Mouse (Mus musculus) liver, embryonic 14.5 days (tissue): ENCODE measurements around the gene Plppr1. TPM values are rescaled to one million over a fixed set of nuclear protein-coding genes. Genes with fewer than 3 reads are reported as not detected.

Experiments
- ATAC-seq: fragments of 200-750 bp; cut with Nextera tagmentation; 2 replicates; pipeline ENCODE4 v1.8.0; 2017; ENCODE audit warnings: moderate number of reproducible peaks, mild to moderate bottlenecking, moderate library complexity; ENCODE audit not compliant: insufficient read depth
- DNase-seq, 3 experiments: peaks; one replicate each; pipeline ENCODE4 v3.0.0-alpha.2; 2012 to 2013; ENCODE audit warnings: low read depth in 3 of 3, low spot score in 3 of 3
- H3K27ac ChIP-seq: fragments of 300-500 bp; sonication (generic); 2 replicates; pipeline ENCODE4 v1.5.1; 2014; ENCODE audit warnings: moderate library complexity, mild to moderate bottlenecking, control low read depth, inconsistent platforms
- H3K27me3 ChIP-seq: fragments of 300-500 bp; sonication (generic); 2 replicates; pipeline ENCODE4 v1.6.1; 2014; ENCODE audit warnings: mild to moderate bottlenecking, low read length, moderate library complexity; ENCODE audit not compliant: control insufficient read depth, insufficient read depth
- H3K36me3 ChIP-seq: fragments of 300-500 bp; sonication (generic); replicated peaks from 2 replicates; pipeline ENCODE4 v1.6.1; 2014; ENCODE audit warnings: low read depth; ENCODE audit not compliant: control insufficient read depth, insufficient read depth
- H3K4me1 ChIP-seq, 2 experiments: fragments of 200-500 bp in 1 of 2; fragments of 300-500 bp in 1 of 2; sonication (generic) in 1 of 2; replicated peaks; 2 replicates each; pipeline ENCODE4 v1.6.1; 2012 to 2014; ENCODE audit warnings: antibody characterized with exemption in 1 of 2, inconsistent platforms in 1 of 2, low read length in 1 of 2; ENCODE audit not compliant: control insufficient read depth in 2 of 2, insufficient read depth in 2 of 2
- H3K4me2 ChIP-seq: fragments of 300-500 bp; sonication (generic); 2 replicates; pipeline ENCODE4 v1.6.1; 2014; ENCODE audit warnings: low read depth, mild to moderate bottlenecking, control low read depth, moderate library complexity
- H3K4me3 ChIP-seq, 2 experiments: fragments of 200-500 bp in 1 of 2; fragments of 300-500 bp in 1 of 2; sonication (generic) in 1 of 2; 2 replicates each; pipeline ENCODE4 v1.5.1; 2012 to 2014; ENCODE audit warnings: low read depth in 2 of 2, low read length in 2 of 2, mild to moderate bottlenecking in 2 of 2, control low read depth in 1 of 2, inconsistent platforms in 1 of 2, moderate library complexity in 1 of 2; ENCODE audit not compliant: insufficient read depth in 1 of 2
- H3K9ac ChIP-seq: fragments of 300-500 bp; sonication (generic); replicated peaks from 2 replicates; pipeline ENCODE4 v1.6.1; 2014; ENCODE audit warnings: mild to moderate bottlenecking, control low read depth, moderate library complexity
- H3K9me3 ChIP-seq: fragments of 300-500 bp; sonication (generic); 2 replicates; pipeline ENCODE4 v1.6.1; 2016; ENCODE audit warnings: low read length, mixed read lengths; ENCODE audit not compliant: control insufficient read depth
- CTCF ChIP-seq: IDR thresholded peaks from 2 replicates; pipeline ENCODE4 v1.5.1; 2016; ENCODE audit warnings: antibody characterized with exemption, low read depth, control low read depth
- EP300 ChIP-seq: IDR thresholded peaks from 2 replicates; pipeline ENCODE4 v1.6.1; 2016; ENCODE audit warnings: antibody characterized with exemption, low read depth
- WGBS: fragments of 180-500 bp; shearing (Covaris S2); extraction: QIAGEN DNeasy Blood & Tissue Kit; methylation state at CpG from one replicate; pipeline ENCODE4 v1.1.7; 2014; ENCODE audit not compliant: insufficient replicate concordance; 5-methylcytosine and 5-hydroxymethylcytosine counted together
- polyA plus RNA-seq, 2 experiments: library from polyadenylated mRNA; depleted of rRNA in 1 of 2; stranded (reverse) in 1 of 2; unstranded in 1 of 2; fragments of >200 nt; fragmentation: Nextera tagmentation in 1 of 2; extraction: Ambion mirVana in 1 of 2; gene quantifications; 2 replicates each; pipeline versions ENCODE4 v1.2.1 to v1.2.3; 2012 to 2014

Plppr1 gene
- polyA plus RNA-seq, 2 experiments: 0.11 to 0.34 TPM

- Histone ChIP-seq H3K9ac (no peak overlapping the region), H3K4me1 (no peaks in the 10 kb centered on the region), H3K36me3 (no peaks in the 10 kb centered on the region), H3K4me3 (no peak overlapping the region), H3K9me3 (no peaks in the 10 kb centered on the region), H3K27ac (no peak overlapping the region), H3K27me3 (no peaks in the 10 kb centered on the region), H3K4me2 (no peak overlapping the region)
- DNase-seq (no peak), ATAC-seq (no peak)
- WGBS: 63% methylated on average over 1 of the region's 1 CpGs
- TF ChIP-seq CTCF: no peak
- TF ChIP-seq EP300: no peak
These were observed 8.4 kb upstream of the Plppr1 start for GRCm38 (mm10) chr4:49050628-49051027.

GRCm38 (mm10) chr4:49057916-49058315, 1.2 kb upstream of the Plppr1 start:
- Histone ChIP-seq H3K4me1 (no peaks in the 10 kb centered on the region), H3K27ac (no peak overlapping the region), H3K9ac (no peak overlapping the region), H3K9me3 (no peaks in the 10 kb centered on the region), H3K4me3 (no peak overlapping the region), H3K4me2 (no peak overlapping the region), H3K27me3 (peaks cover 9% of the 10 kb centered on the region), H3K36me3 (no peaks in the 10 kb centered on the region)
- ATAC-seq (no peak), DNase-seq (no peak)
- TF ChIP-seq CTCF (no peak), EP300 (no peak)
- WGBS: 22% methylated on average over 2 of the region's 2 CpGs

- Histone ChIP-seq H3K4me1 (no peaks in the 10 kb centered on the region), H3K9ac (no peak overlapping the region), H3K9me3 (no peaks in the 10 kb centered on the region), H3K4me2 (peak overlapping the region; percentile 62), H3K27me3 (peaks cover 9% of the 10 kb centered on the region), H3K4me3 (no peak overlapping the region), H3K27ac (no peak overlapping the region), H3K36me3 (no peaks in the 10 kb centered on the region)
- DNase-seq (no peak), ATAC-seq (no peak)
- TF ChIP-seq CTCF (no peak), EP300 (no peak)
- WGBS: 5% methylated on average over 7 of the region's 7 CpGs
These were observed 516 bp upstream of the Plppr1 start for GRCm38 (mm10) chr4:49058557-49058956.

DNA sequence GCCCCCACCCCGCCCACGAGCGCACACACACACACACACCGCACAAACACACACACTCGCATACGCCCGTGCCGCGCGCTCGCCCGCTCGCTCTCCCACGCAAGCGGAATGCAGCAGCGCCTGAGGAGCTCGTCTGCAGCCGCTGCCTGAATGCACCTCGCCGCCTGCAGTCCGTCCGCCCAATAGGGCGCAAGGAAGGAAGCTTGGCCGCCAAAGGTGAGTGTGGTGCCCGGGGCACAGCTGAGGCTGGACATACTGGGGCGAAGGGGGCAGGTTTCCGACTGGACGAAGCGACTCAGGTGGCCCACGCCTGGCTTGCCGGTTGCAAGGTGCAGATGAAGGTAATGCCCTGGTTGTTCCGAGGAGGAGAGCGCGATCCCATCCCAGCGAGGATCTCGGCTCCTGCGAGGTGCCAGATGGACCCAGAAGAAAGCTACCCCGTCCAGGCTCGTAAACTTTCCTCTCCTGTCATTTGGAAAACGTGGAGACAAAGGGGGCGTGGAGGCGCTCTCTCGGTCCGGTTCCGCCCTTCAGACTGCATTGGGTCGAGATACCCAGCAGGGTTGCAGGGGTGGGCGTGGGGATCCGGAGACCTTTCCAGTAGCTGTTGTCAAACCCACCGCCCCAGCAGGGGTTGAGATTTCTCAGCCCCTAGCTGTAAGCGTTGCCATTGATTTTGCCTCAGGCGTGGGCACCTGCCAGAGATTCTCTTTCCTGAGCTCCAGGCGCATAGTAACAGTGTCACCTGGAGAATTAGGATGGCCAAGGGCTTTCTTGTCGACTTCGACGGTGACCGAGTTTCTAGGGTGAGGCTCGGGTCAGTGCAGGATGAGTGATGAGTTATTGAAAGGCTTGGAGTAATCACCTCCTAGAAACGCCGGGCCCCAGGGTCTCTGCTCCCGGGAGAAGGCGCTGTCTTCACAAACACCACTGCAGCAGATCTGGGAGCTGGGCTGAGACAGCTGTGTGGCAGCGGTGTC, 619 bp downstream of the Plppr1 start:
- H3K4me3 ChIP-seq: peak overlapping the region; percentile 3 to 37

DNA sequence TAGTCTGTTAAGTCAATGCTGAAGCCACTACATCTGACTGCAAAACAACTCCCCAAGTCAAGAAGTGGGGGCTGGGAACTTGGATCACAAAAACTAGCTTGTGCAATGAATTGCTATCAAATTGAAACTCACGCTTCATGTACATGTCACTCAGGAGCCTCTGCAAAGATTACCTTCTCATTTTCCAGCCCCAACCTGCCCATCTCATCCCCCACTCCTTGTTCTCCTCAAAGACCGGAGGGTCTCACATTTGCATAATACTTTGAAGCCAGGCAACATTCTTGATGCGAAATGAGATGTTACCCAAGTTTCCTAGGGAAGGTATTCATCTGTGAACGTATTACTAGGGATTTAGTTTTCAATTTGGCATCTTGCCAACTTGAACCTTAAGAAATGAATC, 10.4 kb downstream of the Plppr1 start:
- TF ChIP-seq CTCF: no peak
- Histone ChIP-seq H3K36me3 (no peaks in the 10 kb centered on the region), H3K4me3 (no peak overlapping the region), H3K4me1 (no peaks in the 10 kb centered on the region), H3K4me2 (no peak overlapping the region), H3K9ac (no peak overlapping the region), H3K9me3 (no peaks in the 10 kb centered on the region), H3K27ac (no peak overlapping the region), H3K27me3 (no peaks in the 10 kb centered on the region)
- DNase-seq (no peak), ATAC-seq (no peak)
- WGBS: 50% methylated on average over 4 of the region's 4 CpGs

More for the DNA sequence above, 619 bp downstream of the Plppr1 start:
- DNase-seq (no peak), ATAC-seq (no peak)
- 2% methylated on average over 62 of the region's 62 CpGs for WGBS
- H3K9me3 ChIP-seq: no peaks in the 10 kb centered on the region
- peaks cover 9% of the 10 kb centered on the region for H3K27me3 ChIP-seq
- H3K4me2 ChIP-seq: peak overlapping the region; percentile 62
- no peak overlapping the region for H3K27ac ChIP-seq
- no peaks in the 10 kb centered on the region for H3K4me1 ChIP-seq
- no peak for TF ChIP-seq EP300
- TF ChIP-seq CTCF: no peak
- H3K36me3 ChIP-seq: no peaks in the 10 kb centered on the region
- H3K9ac ChIP-seq: no peak overlapping the region
